Comparison of ENCODE assay signal across 17 mouse cellular contexts in genomic region chr12:8669421-8669820, GRCm38 (mm10).
"Had no signal": no experiment of that assay in that cellular context is flagged by ENCODE, and none has a peak within 500 bp of the region (broad histone marks: within the 10 kb centered on the region; RNA-seq: fewer than 3 reads in every experiment).

No protein-coding gene starts in this region.

- H3K27me3 ChIP-seq: neural tube, embryonic 13.5 days; neural tube, embryonic 15.5 days had no signal

- H3K9me3 ChIP-seq: neural tube, embryonic 13.5 days; neural tube, embryonic 15.5 days had no signal

- H3K27ac ChIP-seq: midbrain, embryonic 10.5 days; neural tube, embryonic 13.5 days; neural tube, embryonic 15.5 days had no signal

- H3K9ac ChIP-seq: lung, embryonic 14.5 days; neural tube, embryonic 13.5 days; neural tube, embryonic 15.5 days had no signal

- H3K4me2 ChIP-seq: lung, embryonic 14.5 days; neural tube, embryonic 13.5 days; neural tube, embryonic 15.5 days had no signal

- DNase-seq: lung, adult 18-20 months; lung, embryonic 14.5 days; lung, postnatal 10 days; lung, postnatal 4 days; retina, postnatal 1 day; right cerebral cortex, adult 18-20 months; right cerebral cortex, postnatal 25 days; right cerebral cortex, postnatal 4 days; spleen, adult 18-20 months; thymus, adult 18-20 months; thymus, postnatal 14 days; thymus, postnatal 36 days had no signal

- ATAC-seq: midbrain, embryonic 16.5 days had no signal

- H3K4me3 ChIP-seq: midbrain, embryonic 10.5 days; myocyte; neural tube, embryonic 13.5 days; neural tube, embryonic 15.5 days had no signal

- H3K36me3 ChIP-seq: midbrain, embryonic 10.5 days; neural tube, embryonic 13.5 days; neural tube, embryonic 15.5 days had no signal
